Mouse (Mus musculus) embryo, embryonic 9.5 days (tissue): ENCODE measurements around the gene 2410141K09Rik.
"Not testable (repeated sequence)": the region's sequence is repeated elsewhere in the genome, so short reads cannot be mapped to it uniquely, and the experiment has no call there.

ENCODE experiments used
- DNase-seq: peaks from one replicate; pipeline ENCODE4 v3.0.0-alpha.2; 2017; ENCODE audit errors: extremely low spot score

The 2410141K09Rik gene

DNA sequence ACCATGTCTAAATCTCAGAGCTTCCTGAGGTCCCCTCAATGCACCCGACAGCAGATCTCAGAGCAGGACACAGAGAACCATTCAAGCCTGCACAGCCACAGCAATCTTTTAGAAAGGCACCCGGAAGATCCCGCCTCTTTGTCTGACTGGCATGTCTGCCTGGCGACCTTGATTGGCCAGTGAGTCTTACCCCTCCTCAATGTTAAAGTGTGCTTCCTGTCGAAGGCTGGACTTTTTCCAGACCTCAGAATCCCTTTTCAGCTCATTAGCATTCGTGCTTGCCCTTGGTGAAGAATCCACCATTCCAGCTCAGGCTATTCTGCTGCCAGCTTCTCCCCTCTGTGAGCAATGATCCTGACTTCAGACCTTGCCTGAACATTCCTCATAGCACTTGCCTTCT is at the start of gene 2410141K09Rik:
TSS of gene 2410141K09Rik (minus strand) at position 101 of the 400 bp plus-strand sequence.
- not testable (repeated sequence) for DNase-seq

DNA sequence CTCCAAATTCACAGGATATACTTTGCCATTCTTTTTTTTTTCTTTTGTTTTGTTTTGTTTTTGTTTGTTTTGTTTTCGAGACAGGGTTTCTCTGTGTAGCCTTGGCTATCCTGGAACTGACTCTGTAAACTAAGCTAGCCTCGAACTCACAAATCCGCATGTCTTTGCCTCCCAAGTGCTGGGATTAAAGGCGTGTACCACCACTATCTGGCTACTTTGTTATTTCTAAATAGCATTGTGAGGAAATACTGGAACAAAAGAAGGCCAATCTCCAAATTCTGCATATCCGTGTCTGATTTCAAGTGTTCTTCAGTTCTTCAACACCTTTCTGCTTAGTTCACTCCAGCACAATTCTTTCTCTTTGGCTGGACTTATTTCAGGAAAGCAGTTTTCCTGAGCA is 14.1 kb downstream of the 2410141K09Rik start:
- DNase-seq, result not testable (repeated sequence)

- not testable (repeated sequence) for DNase-seq
Observed at GRCm38 (mm10) chr13:66414962-66415361, 26.0 kb downstream of the 2410141K09Rik start.
